Mouse (Mus musculus) midbrain, embryonic 14.5 days (tissue): ENCODE measurements at regions not wholly inside any gene's neighbourhood (a gene's known extent, or its start where the extent isn't known, plus 50 kb on each side); places are given as distances from the start of the nearest gene placed in this dataset.
A peak's percentile ranks its signal among the peaks of the same experiment; 100 is the strongest.

Source experiments
- ATAC-seq: fragments of 200-750 bp; cut with Nextera tagmentation; 2 replicates; pipeline ENCODE4 v1.8.0; 2017; ENCODE audit warnings: moderate number of reproducible peaks, moderate library complexity; ENCODE audit not compliant: low FRiP score, low TSS enrichment
- DNase-seq: peaks from one replicate; pipeline ENCODE4 v3.0.0-alpha.2; 2015
- H3K27ac ChIP-seq: fragments of 300-500 bp; sonication (generic); replicated peaks from 2 replicates; pipeline ENCODE4 v1.5.1; 2014; ENCODE audit warnings: mild to moderate bottlenecking, low read depth, low read length, moderate library complexity
- H3K27me3 ChIP-seq: fragments of 300-500 bp; sonication (generic); 2 replicates; pipeline ENCODE4 v1.6.1; 2014; ENCODE audit warnings: low read length, control low read depth, mixed read lengths; ENCODE audit not compliant: control insufficient read depth, insufficient read depth
- H3K36me3 ChIP-seq: fragments of 300-500 bp; sonication (generic); 2 replicates; pipeline ENCODE4 v1.6.1; 2014; ENCODE audit warnings: low read length, control low read depth; ENCODE audit not compliant: control insufficient read depth, insufficient read depth
- H3K4me1 ChIP-seq: fragments of 300-500 bp; sonication (generic); 2 replicates; pipeline ENCODE4 v1.6.1; 2014; ENCODE audit warnings: mild to moderate bottlenecking, antibody characterized with exemption, low read length, control low read depth; ENCODE audit not compliant: control insufficient read depth, insufficient read depth
- H3K4me2 ChIP-seq: fragments of 300-500 bp; sonication (generic); 2 replicates; pipeline ENCODE4 v1.6.1; 2014; ENCODE audit warnings: mild to moderate bottlenecking, low read length, moderate library complexity
- H3K4me3 ChIP-seq: fragments of 300-500 bp; sonication (generic); replicated peaks from 2 replicates; pipeline ENCODE4 v1.5.1; 2014; ENCODE audit warnings: low read depth, low read length
- H3K9ac ChIP-seq: fragments of 300-500 bp; sonication (generic); replicated peaks from 2 replicates; pipeline ENCODE4 v1.6.1; 2014; ENCODE audit warnings: mild to moderate bottlenecking, low read length, moderate library complexity
- H3K9me3 ChIP-seq: fragments of 300-500 bp; sonication (generic); 2 replicates; pipeline ENCODE4 v1.6.1; 2016; ENCODE audit warnings: low read length, control low read depth, mixed read lengths; ENCODE audit not compliant: control insufficient read depth
- WGBS: fragments of 180-500 bp; shearing (Covaris S2); extraction: QIAGEN DNeasy Blood & Tissue Kit; methylation state at CpG from one replicate; pipeline ENCODE4 v1.1.7; 2014; 5-methylcytosine and 5-hydroxymethylcytosine counted together

DNA sequence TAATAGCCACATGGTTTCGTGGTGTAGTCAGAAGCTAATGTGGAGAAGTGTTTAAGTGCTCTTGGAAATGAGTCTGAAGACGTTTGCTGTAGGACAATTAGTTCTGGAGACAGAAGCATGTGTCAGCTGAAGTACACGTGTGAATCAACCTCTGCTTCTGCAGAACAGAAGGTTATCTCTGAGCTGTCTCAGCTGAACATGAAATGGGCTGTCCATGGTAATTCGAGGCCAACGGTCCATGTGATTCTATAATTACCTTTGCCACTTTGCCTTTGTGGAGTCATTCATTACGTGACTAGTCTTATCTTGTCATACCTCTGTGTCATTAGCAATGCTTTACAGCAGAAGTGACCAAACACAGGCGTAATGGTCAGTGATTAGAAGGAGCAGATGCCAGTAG lies 295.6 kb upstream of the Veph1 start:
- ATAC-seq (no peak), DNase-seq (no peak)
- 68% methylated on average over 7 of the region's 7 CpGs for WGBS

DNA sequence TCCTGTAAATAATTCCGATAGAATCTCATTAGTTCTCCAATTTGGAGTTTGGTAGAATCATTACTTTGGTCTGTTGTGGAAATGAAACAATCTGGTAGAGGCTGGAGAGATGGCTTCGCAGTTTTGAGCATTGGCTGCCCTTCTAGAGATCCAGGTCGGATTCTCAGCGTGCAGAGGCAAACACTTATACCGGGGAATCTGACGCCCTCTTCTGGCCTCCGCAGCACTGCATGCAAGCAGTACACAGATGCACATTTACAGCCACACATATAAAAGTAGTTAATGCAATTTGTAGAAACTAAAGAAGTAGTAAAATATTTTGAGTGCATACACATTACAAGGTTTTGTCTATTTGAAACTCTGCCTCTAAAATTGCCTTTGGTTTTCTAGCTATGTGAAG lies 294.1 kb upstream of the Veph1 start:
- no peaks in the 10 kb centered on the region for H3K4me1 ChIP-seq
- WGBS: 60% methylated on average over 7 of the region's 7 CpGs
- no peak overlapping the region for H3K27ac ChIP-seq
- no peak for ATAC-seq
- no peaks in the 10 kb centered on the region for H3K27me3 ChIP-seq
- no peaks in the 10 kb centered on the region for H3K36me3 ChIP-seq
- H3K4me3 ChIP-seq: no peak overlapping the region
- no peak for DNase-seq
- no peak overlapping the region for H3K9ac ChIP-seq
- H3K4me2 ChIP-seq: no peak overlapping the region
- no peaks in the 10 kb centered on the region for H3K9me3 ChIP-seq

More for the DNA sequence above, 295.6 kb upstream of the Veph1 start:
- Histone ChIP-seq H3K9ac (no peak overlapping the region), H3K4me2 (no peak overlapping the region), H3K4me3 (no peak overlapping the region), H3K4me1 (no peaks in the 10 kb centered on the region), H3K36me3 (no peaks in the 10 kb centered on the region), H3K9me3 (no peaks in the 10 kb centered on the region), H3K27me3 (no peaks in the 10 kb centered on the region), H3K27ac (no peak overlapping the region)

DNA sequence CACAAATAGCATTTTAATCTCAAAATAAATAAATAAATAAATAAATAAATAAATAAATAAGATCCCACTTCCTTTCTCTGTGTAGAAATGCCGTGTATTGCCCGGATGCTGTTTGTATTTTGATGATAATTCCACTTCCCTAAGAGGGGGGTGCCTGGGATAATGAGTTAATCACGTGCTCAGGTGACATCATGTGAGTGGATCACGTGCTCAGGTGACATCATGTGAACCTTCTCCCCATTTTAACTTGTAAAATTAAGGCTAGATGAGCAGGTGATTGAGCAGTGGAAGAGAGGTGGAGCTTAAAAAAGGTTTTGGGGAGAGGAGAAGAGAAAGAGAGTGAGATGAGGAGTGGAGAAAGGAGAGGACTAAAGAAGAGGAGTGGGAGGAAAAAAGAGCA lies 292.8 kb upstream of the Veph1 start:
- Histone ChIP-seq H3K36me3 (no peaks in the 10 kb centered on the region), H3K4me3 (no peak overlapping the region), H3K4me2 (no peak overlapping the region), H3K9ac (no peak overlapping the region), H3K9me3 (no peaks in the 10 kb centered on the region), H3K27ac (no peak overlapping the region), H3K4me1 (no peaks in the 10 kb centered on the region), H3K27me3 (no peaks in the 10 kb centered on the region)
- ATAC-seq: no peak
- 89% methylated on average over 4 of the region's 4 CpGs for WGBS
- no peak for DNase-seq

DNA sequence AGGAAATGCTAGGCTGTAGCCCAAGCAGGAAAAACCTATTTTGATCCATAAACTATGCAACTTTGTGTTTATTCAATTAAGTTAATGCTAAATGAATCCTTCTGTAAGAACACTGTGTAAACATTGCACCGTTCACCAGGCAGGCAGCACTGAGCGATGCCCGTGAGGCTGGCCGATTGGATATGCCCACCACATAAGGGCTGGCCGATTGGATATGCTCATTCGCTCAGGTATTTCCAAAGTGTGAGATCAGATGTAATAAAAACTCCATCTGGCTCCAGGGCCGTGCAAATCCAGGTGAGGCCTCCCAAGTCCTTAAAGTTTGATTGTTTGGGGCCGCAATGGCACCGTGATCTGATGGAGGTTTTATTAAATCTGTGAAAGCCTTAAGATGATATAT lies 288.2 kb upstream of the Veph1 start:
- no peaks in the 10 kb centered on the region; the same call in 1 of the 2 replicates for H3K9me3 ChIP-seq
- DNase-seq: no peak

DNA sequence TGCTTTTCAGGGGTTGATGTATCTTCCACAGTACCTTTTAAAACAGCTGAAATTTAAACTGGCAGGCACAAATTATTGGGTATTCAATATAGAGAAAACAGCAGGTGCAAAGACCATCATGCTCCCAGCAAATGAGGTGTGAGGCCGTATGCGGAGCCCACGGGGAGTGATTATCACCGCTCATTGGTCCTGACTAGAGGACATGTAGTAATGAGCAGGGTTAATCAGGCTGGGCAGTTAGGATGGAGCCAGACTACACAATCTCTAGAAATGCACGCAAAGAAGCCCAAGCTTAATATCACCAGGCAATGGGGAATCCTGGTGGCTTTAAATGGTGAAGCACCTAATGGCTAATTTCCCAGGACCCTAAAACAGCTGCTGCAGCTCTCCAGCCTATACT lies 287.5 kb upstream of the Veph1 start:
- no peaks in the 10 kb centered on the region; the same call in 1 of the 2 replicates for H3K9me3 ChIP-seq
- H3K36me3 ChIP-seq: no peaks in the 10 kb centered on the region
- H3K4me1 ChIP-seq: no peaks in the 10 kb centered on the region
- H3K4me2 ChIP-seq: no peak overlapping the region
- DNase-seq (peak; percentile 20), ATAC-seq (no peak; the same call in 1 of the 2 replicates)
- H3K27me3 ChIP-seq: no peaks in the 10 kb centered on the region
- no peak overlapping the region for H3K27ac ChIP-seq
- no peak overlapping the region for H3K4me3 ChIP-seq
- H3K9ac ChIP-seq: no peak overlapping the region
- WGBS: 63% methylated on average over 5 of the region's 5 CpGs

More for the DNA sequence above, 288.2 kb upstream of the Veph1 start:
- H3K27ac ChIP-seq: no peak overlapping the region
- no peaks in the 10 kb centered on the region for H3K27me3 ChIP-seq
- H3K4me1 ChIP-seq: no peaks in the 10 kb centered on the region
- WGBS: 90% methylated on average over 9 of the region's 9 CpGs
- no peak overlapping the region for H3K9ac ChIP-seq
- no peak for ATAC-seq
- no peak overlapping the region for H3K4me2 ChIP-seq
- H3K4me3 ChIP-seq: no peak overlapping the region
- H3K36me3 ChIP-seq: no peaks in the 10 kb centered on the region

DNA sequence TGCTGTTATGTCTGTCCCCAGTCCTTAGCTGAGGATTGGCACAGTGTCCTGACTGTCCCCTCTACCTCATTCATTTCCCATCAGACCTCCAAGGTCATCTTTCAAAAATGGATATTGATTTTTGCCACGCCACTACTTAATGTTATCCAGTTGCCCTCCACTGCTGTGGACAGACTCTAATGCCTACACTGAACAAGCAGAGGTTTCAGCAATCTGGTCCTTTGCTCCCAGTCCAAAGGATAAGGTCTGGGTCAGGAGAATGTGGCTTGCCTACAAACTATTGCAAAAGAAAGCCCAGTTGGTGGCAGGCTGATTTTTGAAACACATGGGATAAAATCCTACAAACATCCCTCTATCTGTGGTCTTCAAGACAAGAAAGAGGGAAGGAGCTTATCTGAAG lies 280.0 kb upstream of the Veph1 start:
- Histone ChIP-seq H3K4me2 (no peak overlapping the region), H3K27me3 (no peaks in the 10 kb centered on the region)
- no peak for DNase-seq

DNA sequence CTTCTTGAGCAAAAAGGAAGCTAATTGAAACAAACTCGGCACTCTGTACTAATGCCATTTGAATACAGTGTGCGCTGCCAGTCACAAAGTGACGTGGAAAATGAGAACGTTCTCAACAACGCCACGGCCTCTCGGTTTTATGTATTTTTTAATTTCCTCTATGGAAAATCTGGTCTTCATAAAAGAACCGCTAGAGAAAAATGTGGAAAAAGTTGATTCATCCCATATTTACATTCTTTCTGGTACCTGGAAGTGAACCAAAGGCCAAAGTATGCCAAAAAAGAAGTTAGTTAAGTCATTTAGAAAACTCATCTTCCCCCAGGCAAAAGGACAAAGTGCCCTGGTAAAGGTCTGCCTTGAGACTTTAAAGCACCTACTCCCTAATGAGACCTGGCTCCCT lies 277.7 kb upstream of the Veph1 start:
- H3K9ac ChIP-seq: no peak overlapping the region
- H3K27me3 ChIP-seq: no peaks in the 10 kb centered on the region
- H3K9me3 ChIP-seq: no peaks in the 10 kb centered on the region
- no peaks in the 10 kb centered on the region for H3K36me3 ChIP-seq
- no peak for ATAC-seq
- DNase-seq: no peak
- H3K4me2 ChIP-seq: no peak overlapping the region
- no peaks in the 10 kb centered on the region for H3K4me1 ChIP-seq
- no peak overlapping the region for H3K27ac ChIP-seq
- no peak overlapping the region for H3K4me3 ChIP-seq
- 77% methylated on average over 8 of the region's 8 CpGs for WGBS

More for the DNA sequence above, 280.0 kb upstream of the Veph1 start:
- H3K9ac ChIP-seq: no peak overlapping the region
- no peak for ATAC-seq
- H3K27ac ChIP-seq: no peak overlapping the region
- 79% methylated on average over 1 of the region's 1 CpGs for WGBS
- no peaks in the 10 kb centered on the region for H3K36me3 ChIP-seq
- no peak overlapping the region for H3K4me3 ChIP-seq
- H3K9me3 ChIP-seq: no peaks in the 10 kb centered on the region
- no peaks in the 10 kb centered on the region for H3K4me1 ChIP-seq

DNA sequence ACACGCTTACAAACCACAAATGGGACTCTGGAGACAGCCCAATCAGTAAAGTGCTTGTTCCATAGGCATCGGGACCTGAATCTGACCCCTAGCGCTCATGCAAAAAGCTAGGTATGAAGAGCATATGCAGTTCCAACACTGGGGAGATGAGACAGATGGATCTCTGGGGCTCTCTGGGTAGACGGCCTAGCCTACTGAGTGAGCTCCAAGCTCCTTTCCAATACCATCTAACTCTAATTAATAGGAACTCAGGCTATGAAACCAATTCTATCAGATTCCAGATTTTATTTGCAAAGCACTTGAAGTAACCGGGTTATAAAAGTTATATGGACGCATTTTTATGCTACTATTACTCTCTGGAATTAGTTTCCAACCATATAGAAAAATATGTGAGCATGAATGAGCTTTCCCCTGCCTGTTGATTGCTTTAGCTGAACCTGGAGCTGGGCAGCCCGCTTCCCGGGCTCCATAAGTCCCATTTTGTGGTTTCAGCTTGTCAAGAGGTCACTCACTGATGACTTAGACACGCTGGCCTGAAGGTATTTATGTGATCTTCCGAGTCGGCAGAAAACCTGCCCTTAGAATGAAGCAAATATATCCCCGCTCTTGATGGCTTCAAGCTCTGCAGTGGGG lies 276.4 kb upstream of the Veph1 start:
- 85% methylated on average over 12 of the region's 12 CpGs for WGBS
- Histone ChIP-seq H3K4me2 (no peak overlapping the region), H3K4me3 (no peak overlapping the region), H3K4me1 (no peaks in the 10 kb centered on the region), H3K27me3 (no peaks in the 10 kb centered on the region), H3K27ac (no peak overlapping the region), H3K9ac (no peak overlapping the region), H3K9me3 (0 out of 2 replicates have a peak, but pooled peaks cover 5% of the 10 kb centered on the region), H3K36me3 (no peaks in the 10 kb centered on the region)
- DNase-seq: no peak
- ATAC-seq: no peak

DNA sequence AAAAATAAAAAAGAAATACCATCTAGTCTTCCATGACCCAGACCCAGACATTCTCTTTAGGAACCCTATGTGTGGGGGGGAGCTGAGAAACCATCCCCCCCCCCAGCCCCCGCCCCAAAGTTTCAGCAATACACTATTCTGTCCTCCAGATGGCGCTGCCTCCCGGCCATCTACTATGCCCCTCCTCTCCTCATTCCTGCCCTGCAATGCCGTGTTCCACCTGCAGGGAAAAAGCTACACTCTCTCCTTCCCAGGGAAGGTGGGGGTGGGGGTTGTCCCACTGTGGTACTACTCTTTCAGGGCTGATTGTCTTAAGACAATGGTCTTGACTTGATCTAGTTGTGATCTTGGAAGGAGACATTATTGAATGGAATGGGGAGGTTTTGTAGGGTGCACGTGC lies 273.7 kb upstream of the Veph1 start:
- Histone ChIP-seq H3K27me3 (no peaks in the 10 kb centered on the region), H3K4me1 (no peaks in the 10 kb centered on the region), H3K36me3 (no peaks in the 10 kb centered on the region), H3K4me2 (no peak overlapping the region), H3K27ac (no peak overlapping the region), H3K9me3 (0 out of 2 replicates have a peak, but pooled peaks cover 8% of the 10 kb centered on the region), H3K9ac (no peak overlapping the region), H3K4me3 (no peak overlapping the region)
- 73% methylated on average over 5 of the region's 5 CpGs for WGBS
- DNase-seq (no peak), ATAC-seq (no peak)
